Mouse (Mus musculus): ENCODE data around the gene Adamts17. TPM values are rescaled to one million over a fixed set of nuclear protein-coding genes. Genes with fewer than 3 reads are reported as not detected.

Gene Adamts17
- polyA plus RNA-seq, 1 experiment = 2.3 TPM

GRCm38 (mm10) chr7:66998821-66999220 lies 159.3 kb downstream of the Adamts17 start:
- Histone ChIP-seq H3K4me1 (ENCODE audit: control insufficient read depth, insufficient read depth, low read length) (no peaks in the 10 kb centered on the region), H3K4me3 (replicated peaks; ENCODE audit: control insufficient read depth, low read depth, low read length) (no peak overlapping the region), H3K27ac (ENCODE audit: control insufficient read depth, insufficient read depth, low read depth, low read length, poor library complexity) (no peak overlapping the region)
- WGBS = 87% methylated on average over 6 of the region's 6 CpGs
- TF ChIP-seq POLR2A (IDR thresholded peaks at IDR 0.05; ENCODE audit: borderline replicate concordance, control insufficient read depth, low read depth, low read length) = no peak
- no peak for TF ChIP-seq CTCF (IDR thresholded peaks at IDR 0.05; ENCODE audit: control insufficient read depth, insufficient read depth, low read length)

DNA sequence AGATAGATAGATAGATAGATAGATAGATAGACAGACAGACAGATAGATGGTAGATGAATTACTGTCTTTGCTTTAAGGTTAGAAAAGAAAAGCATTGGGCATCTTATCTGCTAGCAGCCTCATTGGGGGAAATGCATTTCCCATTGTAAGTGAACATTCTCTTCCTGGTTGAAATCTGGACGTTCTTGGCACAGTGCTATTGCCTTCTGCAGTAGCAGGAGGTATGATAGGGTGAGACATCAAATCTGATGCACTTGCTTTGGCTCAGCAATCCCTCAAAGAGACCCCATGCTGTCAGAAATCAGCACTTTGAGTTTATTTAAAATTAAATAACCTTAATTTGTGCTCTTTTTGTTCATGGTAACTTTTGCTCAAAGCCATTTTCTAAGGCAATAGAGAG lies 164.1 kb downstream of the Adamts17 start:
- H3K27ac ChIP-seq (ENCODE audit: control insufficient read depth, insufficient read depth, low read depth, low read length, poor library complexity) = no peak overlapping the region
- no peaks in the 10 kb centered on the region for H3K4me1 ChIP-seq (ENCODE audit: control insufficient read depth, insufficient read depth, low read length)
- TF ChIP-seq POLR2A (IDR thresholded peaks at IDR 0.05; ENCODE audit: borderline replicate concordance, control insufficient read depth, low read depth, low read length) = no peak
- TF ChIP-seq CTCF (IDR thresholded peaks at IDR 0.05; ENCODE audit: control insufficient read depth, insufficient read depth, low read length) = no peak
- H3K4me3 ChIP-seq (replicated peaks; ENCODE audit: control insufficient read depth, low read depth, low read length) = no peak overlapping the region
- 56% methylated on average over 1 of the region's 1 CpGs for WGBS

GRCm38 (mm10) chr7:67004220-67004619 lies 164.7 kb downstream of the Adamts17 start:
- H3K4me1 ChIP-seq (ENCODE audit: control insufficient read depth, insufficient read depth, low read length) = no peaks in the 10 kb centered on the region
- no peak overlapping the region for H3K27ac ChIP-seq (ENCODE audit: control insufficient read depth, insufficient read depth, low read depth, low read length, poor library complexity)
- WGBS = 90% methylated on average over 5 of the region's 5 CpGs
- TF ChIP-seq CTCF (IDR thresholded peaks at IDR 0.05; ENCODE audit: control insufficient read depth, insufficient read depth, low read length) = no peak
- TF ChIP-seq POLR2A (IDR thresholded peaks at IDR 0.05; ENCODE audit: borderline replicate concordance, control insufficient read depth, low read depth, low read length) = no peak
- no peak overlapping the region for H3K4me3 ChIP-seq (replicated peaks; ENCODE audit: control insufficient read depth, low read depth, low read length)

GRCm38 (mm10) chr7:67009841-67010240 lies 170.3 kb downstream of the Adamts17 start:
- 85% methylated on average over 5 of the region's 5 CpGs for WGBS
- Histone ChIP-seq H3K4me3 (replicated peaks; ENCODE audit: control insufficient read depth, low read depth, low read length) (no peak overlapping the region), H3K4me1 (ENCODE audit: control insufficient read depth, insufficient read depth, low read length) (no peaks in the 10 kb centered on the region), H3K27ac (ENCODE audit: control insufficient read depth, insufficient read depth, low read depth, low read length, poor library complexity) (no peak overlapping the region)
- TF ChIP-seq CTCF (IDR thresholded peaks at IDR 0.05; ENCODE audit: control insufficient read depth, insufficient read depth, low read length) (no peak), POLR2A (IDR thresholded peaks at IDR 0.05; ENCODE audit: borderline replicate concordance, control insufficient read depth, low read depth, low read length) (no peak)

DNA sequence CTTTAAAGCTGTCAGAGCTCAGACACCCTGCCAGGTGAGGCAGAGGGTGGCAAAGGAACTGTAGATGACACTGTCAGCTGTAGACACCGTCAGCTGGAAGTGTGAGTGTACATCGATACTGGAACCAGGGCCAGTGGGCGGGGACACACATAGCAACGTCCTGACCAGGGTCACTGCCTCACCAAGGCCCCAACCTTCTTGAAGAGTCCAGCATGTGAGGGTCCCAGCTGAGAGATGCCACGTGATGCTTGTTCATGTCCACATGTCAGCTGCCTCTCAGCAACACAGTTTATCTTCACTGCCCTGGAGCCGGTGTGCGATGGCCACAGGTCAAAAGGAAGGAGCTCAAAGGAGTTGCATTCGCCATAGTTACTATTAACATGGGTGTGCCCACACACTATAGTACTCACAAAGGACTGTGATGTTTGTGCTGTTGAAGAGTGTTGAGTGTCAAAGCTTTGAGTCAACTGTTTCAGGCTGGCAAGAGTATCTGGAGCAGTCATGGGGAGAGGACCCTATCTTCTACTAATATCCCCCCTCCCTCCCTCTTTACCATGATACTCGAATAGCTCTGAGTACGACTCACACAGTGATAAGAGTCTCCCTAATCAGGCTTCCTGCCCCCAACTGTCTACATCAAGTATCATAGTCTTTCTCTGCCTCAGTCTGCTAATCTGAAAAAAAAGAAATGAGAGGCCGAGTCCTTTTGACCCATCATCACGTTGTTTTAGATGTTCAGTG lies 172.6 kb downstream of the Adamts17 start:
- H3K4me3 ChIP-seq (replicated peaks; ENCODE audit: control insufficient read depth, low read depth, low read length) = no peak overlapping the region
- no peak for TF ChIP-seq CTCF (IDR thresholded peaks at IDR 0.05; ENCODE audit: control insufficient read depth, insufficient read depth, low read length)
- no peak for TF ChIP-seq POLR2A (IDR thresholded peaks at IDR 0.05; ENCODE audit: borderline replicate concordance, control insufficient read depth, low read depth, low read length)
- no peaks in the 10 kb centered on the region for H3K4me1 ChIP-seq (ENCODE audit: control insufficient read depth, insufficient read depth, low read length)
- WGBS = 69% methylated on average over 12 of the region's 12 CpGs
- no peak overlapping the region for H3K27ac ChIP-seq (ENCODE audit: control insufficient read depth, insufficient read depth, low read depth, low read length, poor library complexity)

- H3K4me3 ChIP-seq (replicated peaks; ENCODE audit: control insufficient read depth, low read depth, low read length) = no peak overlapping the region
- H3K27ac ChIP-seq (ENCODE audit: control insufficient read depth, insufficient read depth, low read depth, low read length, poor library complexity) = no peak overlapping the region
- no peaks in the 10 kb centered on the region for H3K4me1 ChIP-seq (ENCODE audit: control insufficient read depth, insufficient read depth, low read length)
- TF ChIP-seq CTCF (IDR thresholded peaks at IDR 0.05; ENCODE audit: control insufficient read depth, insufficient read depth, low read length) (no peak), POLR2A (IDR thresholded peaks at IDR 0.05; ENCODE audit: borderline replicate concordance, control insufficient read depth, low read depth, low read length) (no peak)
- WGBS = 73% methylated on average over 12 of the region's 12 CpGs
Measured at GRCm38 (mm10) chr7:67013211-67013895, 173.8 kb downstream of the Adamts17 start.

DNA sequence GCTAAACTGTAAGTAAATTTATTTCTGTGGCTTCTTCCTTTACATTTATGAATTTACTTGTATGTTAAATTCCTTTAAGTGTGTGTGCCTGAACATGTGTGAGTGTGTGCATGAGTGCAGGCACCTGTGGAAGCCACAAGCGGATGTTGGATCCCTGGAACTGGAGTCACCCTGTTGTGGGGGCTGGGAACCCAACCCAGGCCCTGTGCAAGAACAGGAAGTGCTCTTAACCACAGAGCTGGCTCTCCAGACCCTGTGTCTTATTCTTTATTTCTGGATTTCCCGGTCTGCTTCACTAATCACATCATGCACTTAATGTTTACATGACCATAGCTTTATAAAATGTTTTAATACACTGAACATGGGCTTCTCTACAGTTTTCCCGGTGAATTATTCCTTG lies 180.4 kb downstream of the Adamts17 start:
- no peak for TF ChIP-seq CTCF (IDR thresholded peaks at IDR 0.05; ENCODE audit: control insufficient read depth, insufficient read depth, low read length)
- no peak for TF ChIP-seq POLR2A (IDR thresholded peaks at IDR 0.05; ENCODE audit: borderline replicate concordance, control insufficient read depth, low read depth, low read length)
- H3K4me3 ChIP-seq (replicated peaks; ENCODE audit: control insufficient read depth, low read depth, low read length) = no peak overlapping the region
- no peak overlapping the region for H3K27ac ChIP-seq (ENCODE audit: control insufficient read depth, insufficient read depth, low read depth, low read length, poor library complexity)
- H3K4me1 ChIP-seq (ENCODE audit: control insufficient read depth, insufficient read depth, low read length) = no peaks in the 10 kb centered on the region
- 44% methylated on average over 3 of the region's 3 CpGs for WGBS

DNA sequence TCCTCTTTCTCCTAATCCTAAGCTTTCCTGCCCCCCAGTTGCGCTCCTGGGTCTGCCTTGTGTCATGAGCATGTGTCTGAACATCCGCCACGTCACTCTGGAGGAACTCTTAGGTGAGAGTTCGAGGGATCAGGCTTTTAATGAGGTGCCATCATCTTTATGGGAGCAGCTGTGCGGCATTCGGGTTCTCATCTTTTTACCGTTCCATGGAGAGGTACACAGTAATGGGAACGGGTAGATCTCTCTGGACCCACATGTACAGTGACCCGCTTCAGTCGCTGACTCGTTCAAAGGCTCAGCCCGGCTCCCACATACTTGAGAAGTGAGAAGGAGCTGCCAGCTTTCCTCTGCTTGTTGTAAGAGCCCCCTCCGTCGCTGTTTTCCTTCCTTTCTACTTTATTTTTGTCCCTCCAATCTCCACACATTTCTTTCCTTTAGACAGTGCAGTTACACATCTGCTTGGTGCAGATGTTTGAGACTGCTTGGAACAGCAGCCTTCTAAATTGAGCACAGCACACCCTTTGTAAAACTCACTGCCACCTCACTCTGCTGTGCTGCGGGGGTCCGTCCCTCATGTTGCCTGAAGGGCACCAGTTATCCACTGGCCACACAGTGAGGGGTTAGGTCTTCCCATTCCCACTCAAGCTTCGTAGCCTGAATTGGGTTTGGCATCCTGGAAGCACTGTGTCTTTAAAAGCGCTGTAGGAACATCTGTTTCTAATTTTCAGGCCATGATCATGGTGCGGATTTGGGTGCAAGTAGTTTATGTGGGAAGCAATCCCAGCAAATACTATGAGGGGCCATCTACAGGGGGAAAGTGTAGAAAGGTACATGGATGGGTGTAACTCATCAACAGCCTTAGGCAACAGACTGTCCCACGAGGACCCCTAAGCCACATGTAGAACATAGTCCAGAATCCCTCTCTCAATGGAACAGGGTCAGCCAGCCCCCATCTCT lies 186.9 kb downstream of the Adamts17 start:
- WGBS = 82% methylated on average over 20 of the region's 20 CpGs
- Histone ChIP-seq H3K4me3 (replicated peaks; ENCODE audit: control insufficient read depth, low read depth, low read length) (no peak overlapping the region), H3K4me1 (ENCODE audit: control insufficient read depth, insufficient read depth, low read length) (no peaks in the 10 kb centered on the region), H3K27ac (ENCODE audit: control insufficient read depth, insufficient read depth, low read depth, low read length, poor library complexity) (no peak overlapping the region)
- no peak for TF ChIP-seq CTCF (IDR thresholded peaks at IDR 0.05; ENCODE audit: control insufficient read depth, insufficient read depth, low read length)
- TF ChIP-seq POLR2A (IDR thresholded peaks at IDR 0.05; ENCODE audit: borderline replicate concordance, control insufficient read depth, low read depth, low read length) = no peak

All from bone marrow, adult 2 months (tissue).